Mouse (Mus musculus): ENCODE data around the gene Cntrob.
"Not testable (repeated sequence)": the region's sequence is repeated elsewhere in the genome, so short reads cannot be mapped to it uniquely, and the experiment has no call there.

Cntrob gene

DNA sequence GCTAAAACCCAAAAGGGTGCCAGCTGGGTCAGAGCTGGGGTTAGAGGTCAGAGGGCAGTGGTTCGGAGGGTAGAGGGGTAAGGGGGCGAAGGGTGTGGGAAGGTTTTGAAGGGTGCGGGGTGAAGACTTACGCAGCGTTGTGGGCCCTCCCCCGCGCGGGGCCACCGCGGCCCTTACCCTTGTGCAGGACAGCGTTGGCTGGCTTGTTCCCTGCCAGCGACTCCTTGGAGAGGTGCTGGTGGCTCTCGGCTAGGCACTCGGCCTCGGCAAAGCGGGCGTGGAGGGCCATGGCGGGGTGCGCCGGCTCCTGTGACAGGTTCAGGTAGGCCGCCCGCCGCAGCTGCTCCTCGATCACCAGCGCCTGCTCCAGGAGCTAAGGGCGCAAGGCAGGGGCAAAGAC, 22.9 kb upstream of the Cntrob start:
- intact Hi-C loops (cut with DNase I): no loop called here

DNA sequence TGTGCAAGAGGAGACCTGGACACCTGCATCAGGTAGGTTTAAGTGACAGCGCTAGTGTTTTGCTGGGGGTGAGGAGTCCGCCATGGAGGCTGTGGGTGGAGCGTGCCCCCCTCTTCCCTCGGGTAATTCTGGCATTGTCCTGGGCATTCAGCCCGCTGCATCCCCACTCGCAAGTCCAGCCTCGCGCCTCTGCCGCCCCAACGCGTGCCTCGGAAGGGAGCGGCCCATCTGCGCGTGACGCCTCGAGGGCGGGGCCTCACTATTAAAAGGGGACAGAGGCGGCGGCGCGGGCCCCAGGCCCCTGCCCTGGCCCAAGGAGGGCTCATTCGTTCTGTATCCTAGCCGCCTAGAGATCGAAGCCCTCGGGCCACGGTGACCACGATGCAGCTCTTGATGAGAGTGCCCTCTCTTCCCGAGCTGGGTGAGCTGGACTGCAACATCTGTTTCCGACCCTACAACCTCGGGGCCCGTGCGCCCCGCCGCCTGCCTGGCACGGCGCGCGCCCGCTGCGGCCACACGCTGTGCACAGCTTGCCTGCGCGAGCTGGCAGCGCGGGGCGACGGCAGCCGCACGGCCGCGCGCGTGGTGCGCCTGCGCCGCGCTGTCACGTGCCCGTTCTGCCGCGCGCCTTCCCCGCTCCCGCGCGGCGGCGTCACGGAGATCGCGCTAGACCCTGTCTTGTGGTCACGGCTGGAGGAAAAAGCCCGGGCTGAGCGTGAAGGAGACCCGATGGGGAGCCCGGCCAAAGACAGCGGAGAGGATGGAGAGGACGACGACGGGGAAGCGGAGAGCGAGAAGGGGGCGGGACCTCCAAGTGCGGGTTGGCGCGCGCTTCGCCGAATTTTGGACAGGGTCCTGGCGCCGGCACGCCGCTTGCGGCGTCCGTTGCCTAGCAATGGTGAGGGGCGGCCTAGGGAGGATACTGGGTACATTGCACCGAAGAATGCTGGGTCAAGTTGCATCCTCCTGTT, 16.9 kb upstream of the Cntrob start, which contains the start of gene Rnf227:
Gene Rnf227 (plus strand): TSS at position 301 of the 971 bp plus-strand sequence.
- intact Hi-C loops (cut with DNase I): no loop called here

GRCm38 (mm10) chr11:69334796-69335195, 11.2 kb upstream of the Cntrob start:
- intact Hi-C loops (cut with DNase I): loop anchor here (5.0 kb wide), 1 partner anchor 38 kb away; no protein-coding TSS in a partner anchor

DNA sequence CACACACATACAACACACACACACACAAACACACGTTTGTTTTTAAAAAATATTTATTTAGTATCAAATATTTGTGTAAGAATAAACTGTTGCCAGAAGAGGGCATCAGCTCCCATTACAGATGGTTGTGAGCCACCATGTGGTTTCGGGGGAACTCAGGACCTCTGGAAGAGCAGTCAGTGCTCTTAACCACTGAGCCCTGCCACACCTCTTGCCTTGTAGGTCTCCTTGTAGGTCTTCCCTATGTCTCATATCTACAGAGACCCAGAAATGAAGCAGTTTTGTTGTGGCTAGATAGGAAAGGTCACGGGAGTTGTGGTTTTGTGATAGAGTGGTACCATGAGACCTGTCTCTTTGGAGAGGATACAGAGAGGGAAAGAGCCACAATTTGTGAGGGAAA, 10.3 kb upstream of the Cntrob start:
- intact Hi-C loops (cut with DNase I): loop anchor here (5.0 kb wide), 1 partner anchor 38 kb away; no protein-coding TSS in a partner anchor

- intact Hi-C loops (cut with DNase I): loop anchor here (5.0 kb wide), 1 partner anchor 40 kb away; no protein-coding TSS in a partner anchor
These were observed 9.2 kb upstream of the Cntrob start for GRCm38 (mm10) chr11:69332713-69333253.

- intact Hi-C loops (cut with DNase I): loop anchor here (5.0 kb wide), 1 partner anchor 40 kb away; no protein-coding TSS in a partner anchor
These were observed 8.4 kb upstream of the Cntrob start for GRCm38 (mm10) chr11:69331929-69332405.

DNA sequence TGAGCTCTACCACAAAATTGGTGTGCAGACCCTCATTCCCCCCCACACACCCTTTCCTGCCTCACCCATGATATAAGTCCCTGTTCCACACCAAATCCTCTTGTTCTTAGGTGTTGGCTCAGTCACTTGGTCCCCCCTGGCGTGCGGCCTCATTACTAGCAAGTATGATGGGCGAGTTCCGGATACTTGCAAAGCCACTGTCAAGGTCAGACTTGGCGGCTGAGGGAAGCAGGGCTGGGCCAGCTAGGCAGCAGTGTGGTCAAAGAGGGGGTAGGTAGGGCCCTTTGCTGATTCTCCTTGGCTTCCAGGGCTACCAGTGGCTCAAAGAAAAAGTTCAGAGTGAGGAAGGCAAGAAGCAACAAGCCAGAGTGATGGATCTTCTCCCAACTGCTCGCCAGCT, 7.6 kb upstream of the Cntrob start:
- intact Hi-C loops (cut with DNase I): loop anchor here (5.0 kb wide), 1 partner anchor 41 kb away; no protein-coding TSS in a partner anchor

- intact Hi-C loops (cut with DNase I): loop anchor here (5.0 kb wide), 1 partner anchor 56 kb away; no protein-coding TSS in a partner anchor
These were observed 4.9 kb upstream of the Cntrob start for GRCm38 (mm10) chr11:69328517-69328916.

- intact Hi-C loops (cut with DNase I): loop anchor here (5.0 kb wide), 1 partner anchor 55 kb away; no protein-coding TSS in a partner anchor
These were observed 4.1 kb upstream of the Cntrob start for GRCm38 (mm10) chr11:69327648-69328047.

DNA sequence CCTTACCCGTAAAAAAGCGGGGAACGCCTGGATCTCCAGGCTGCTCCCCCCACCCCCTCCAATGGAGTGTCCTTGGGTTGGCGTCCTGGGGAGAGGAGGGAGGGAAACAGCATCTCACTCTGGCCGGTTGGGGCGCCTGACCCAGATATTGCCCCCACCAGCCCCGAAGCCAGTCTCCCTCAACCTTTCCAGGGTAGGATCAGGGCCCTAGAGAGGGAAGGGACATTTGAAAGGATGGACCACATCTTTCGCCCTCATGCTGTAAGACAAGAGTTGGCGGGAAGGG, 3.5 kb upstream of the Cntrob start:
- intact Hi-C loops (cut with DNase I): loop anchor here (5.0 kb wide), 1 partner anchor 55 kb away; no protein-coding TSS in a partner anchor

GRCm38 (mm10) chr11:69326408-69327156, 3.0 kb upstream of the Cntrob start:
- intact Hi-C loops (cut with DNase I): loop anchor here (5.0 kb wide), 1 partner anchor 54 kb away; no protein-coding TSS in a partner anchor

DNA sequence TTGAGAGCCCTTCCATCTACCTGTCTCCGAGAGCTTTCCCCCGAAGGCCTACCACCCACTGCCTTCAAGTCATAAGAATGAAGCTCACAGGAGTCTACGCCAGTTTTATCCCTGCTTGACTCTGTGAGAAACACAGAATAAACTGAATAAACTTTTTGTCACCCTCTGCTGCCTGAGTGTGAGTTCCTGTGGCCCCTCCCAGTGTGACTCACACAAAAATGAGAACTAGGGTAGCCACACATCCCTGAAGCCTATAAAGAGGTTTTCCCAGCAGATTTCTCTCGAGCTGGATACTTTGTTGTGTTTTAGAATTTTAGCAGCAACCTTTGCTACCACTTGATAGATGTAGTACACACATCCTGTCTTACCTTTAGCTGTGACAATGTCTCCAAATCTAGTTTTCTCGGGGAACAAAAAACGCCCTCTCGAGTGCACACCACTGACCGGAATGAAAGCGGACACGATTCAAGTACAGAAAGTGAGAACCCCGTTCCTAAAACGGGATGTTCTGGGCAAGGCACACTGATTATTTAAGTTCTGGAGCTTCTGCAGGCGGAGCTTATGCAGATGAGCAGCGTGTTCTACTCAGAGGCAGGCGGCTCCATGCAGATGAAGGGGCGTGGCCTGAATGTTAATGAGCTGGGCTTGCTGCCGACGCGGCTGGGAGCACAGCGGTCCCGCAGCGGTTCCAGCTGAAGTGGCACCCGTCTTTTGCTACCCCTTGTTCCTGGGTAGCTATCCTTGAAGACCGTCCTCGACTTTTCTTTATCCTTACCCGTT, 2.2 kb upstream of the Cntrob start, which contains the start of gene Kcnab3:
Gene Kcnab3 (plus strand): TSS at position 631 of the 780 bp plus-strand sequence.
- intact Hi-C loops (cut with DNase I): loop anchor here (5.0 kb wide), 1 partner anchor 54 kb away; no protein-coding TSS in a partner anchor

DNA sequence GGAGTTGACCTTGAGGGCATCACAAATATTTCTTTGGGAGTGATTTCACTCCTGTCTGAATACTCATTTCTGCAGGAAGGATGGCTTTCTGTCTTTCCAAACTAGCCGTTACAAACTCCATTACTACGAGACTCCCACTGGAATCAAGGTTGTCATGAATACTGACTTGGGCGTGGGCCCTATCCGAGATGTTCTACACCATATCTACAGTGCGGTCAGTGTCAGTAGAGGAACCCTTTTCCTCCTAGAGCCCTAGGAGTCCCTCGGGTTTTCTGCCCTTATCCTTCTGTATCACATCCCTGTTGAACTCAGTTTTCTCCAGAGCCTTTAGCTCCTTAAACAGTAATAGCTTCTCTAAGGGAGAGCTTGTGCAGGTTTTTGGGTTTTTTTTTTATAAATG, 1.2 kb upstream of the Cntrob start:
- intact Hi-C loops (cut with DNase I): loop anchor here (5.0 kb wide), 1 partner anchor 52 kb away; no protein-coding TSS in a partner anchor

DNA sequence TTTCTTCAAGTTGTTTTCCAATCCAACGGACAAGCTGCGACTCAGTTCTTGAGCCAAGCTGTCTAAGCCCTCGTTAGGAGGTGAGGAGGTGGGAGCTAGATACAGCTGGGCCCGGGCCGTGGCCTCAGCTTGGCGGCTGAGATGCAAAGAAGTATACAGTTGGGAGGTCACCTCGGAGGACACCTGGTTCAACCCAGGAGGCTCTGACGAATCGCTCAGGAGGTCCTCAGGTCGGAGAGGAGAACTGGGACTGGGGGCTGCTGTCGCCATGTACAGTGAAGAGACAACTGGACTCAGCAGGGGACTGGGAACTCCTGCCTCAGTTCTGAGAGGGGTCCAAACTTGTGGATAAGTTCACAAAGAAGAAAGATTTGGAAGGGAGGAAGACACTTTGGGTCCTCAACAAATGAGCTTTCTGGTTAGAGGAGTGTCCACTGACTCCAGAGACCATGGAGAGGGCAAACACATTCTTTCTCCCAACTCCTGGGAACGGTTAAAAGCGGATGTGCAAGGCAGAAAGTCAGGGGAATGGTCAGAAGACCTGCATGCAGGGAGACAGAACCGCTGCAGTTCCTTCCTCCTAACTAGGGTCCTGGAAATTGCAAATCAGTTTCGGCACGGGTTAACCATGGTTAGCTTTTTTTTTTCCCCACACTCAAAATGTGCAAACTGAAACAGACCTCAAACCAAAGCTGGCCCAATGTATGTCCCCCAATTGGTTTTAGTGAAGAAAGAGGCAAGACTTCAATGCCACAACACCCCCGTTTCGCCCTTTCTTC, 693 bp downstream of the Cntrob start:
- intact Hi-C loops (cut with DNase I): no loop called here

GRCm38 (mm10) chr11:69322010-69322409, 1.6 kb downstream of the Cntrob start:
- intact Hi-C loops (cut with DNase I): no loop called here

GRCm38 (mm10) chr11:69321580-69321979, 2.0 kb downstream of the Cntrob start:
- intact Hi-C loops (cut with DNase I): no loop called here

GRCm38 (mm10) chr11:69318000-69318399, 5.6 kb downstream of the Cntrob start:
- intact Hi-C loops (cut with DNase I): not testable (repeated sequence)

- intact Hi-C loops (cut with DNase I): no loop called here
These were observed 7.2 kb downstream of the Cntrob start for GRCm38 (mm10) chr11:69316361-69316760.

DNA sequence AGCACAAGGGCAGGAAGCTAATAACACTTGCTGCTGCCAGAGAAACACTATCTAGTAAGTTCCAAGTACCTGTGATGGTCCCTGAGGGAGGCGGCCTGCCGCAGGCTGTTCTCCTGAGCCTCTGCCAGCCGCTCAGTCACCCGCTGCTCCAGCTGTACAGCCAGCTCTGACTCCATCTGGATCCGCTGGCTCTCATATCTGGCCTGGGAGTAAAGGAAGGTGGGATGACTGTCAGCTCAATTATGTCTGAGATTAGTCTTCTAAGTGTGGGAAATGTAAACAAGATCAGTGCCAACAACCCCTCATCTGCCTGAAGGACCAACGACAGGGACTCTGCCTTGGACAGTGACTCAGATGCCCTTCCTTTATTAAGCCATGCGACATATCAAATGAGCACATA, 12.3 kb downstream of the Cntrob start:
- intact Hi-C loops (cut with DNase I): no loop called here

All from adrenal gland (tissue).